Mouse (Mus musculus) E14TG2a.4 (cell line): ENCODE measurements around the gene Cldn6.

Source experiments
- H3K27me3 ChIP-seq: 2 replicates; pipeline ENCODE4 v1.6.1; 2014; ENCODE audit warnings: low read length, control low read depth; ENCODE audit not compliant: insufficient read depth
- H3K36me3 ChIP-seq: 2 replicates; pipeline ENCODE4 v1.6.1; 2014; ENCODE audit warnings: low read length, control low read depth; ENCODE audit not compliant: insufficient read depth
- H3K4me1 ChIP-seq: replicated peaks from 2 replicates; pipeline ENCODE4 v1.6.1; 2014; ENCODE audit warnings: low read depth, low read length, control low read depth
- H3K4me3 ChIP-seq: replicated peaks from 2 replicates; pipeline ENCODE4 v1.5.1; 2014; ENCODE audit warnings: mild to moderate bottlenecking, low read length
- H3K9me3 ChIP-seq: 2 replicates; pipeline ENCODE4 v1.6.1; 2014; ENCODE audit warnings: low read length, control low read depth
- CTCF ChIP-seq: conservative IDR thresholded peaks from 2 replicates; pipeline ENCODE4 v1.5.1; 2014; ENCODE audit warnings: low read length
- NANOG ChIP-seq: IDR thresholded peaks from 2 replicates; pipeline ENCODE4 v1.6.1; 2014; ENCODE audit warnings: borderline replicate concordance, low read length, mixed read lengths
- POU5F1 ChIP-seq: IDR thresholded peaks from 2 replicates; pipeline ENCODE4 v1.6.1; 2014; ENCODE audit warnings: low read length, borderline replicate concordance

The Cldn6 gene

DNA sequence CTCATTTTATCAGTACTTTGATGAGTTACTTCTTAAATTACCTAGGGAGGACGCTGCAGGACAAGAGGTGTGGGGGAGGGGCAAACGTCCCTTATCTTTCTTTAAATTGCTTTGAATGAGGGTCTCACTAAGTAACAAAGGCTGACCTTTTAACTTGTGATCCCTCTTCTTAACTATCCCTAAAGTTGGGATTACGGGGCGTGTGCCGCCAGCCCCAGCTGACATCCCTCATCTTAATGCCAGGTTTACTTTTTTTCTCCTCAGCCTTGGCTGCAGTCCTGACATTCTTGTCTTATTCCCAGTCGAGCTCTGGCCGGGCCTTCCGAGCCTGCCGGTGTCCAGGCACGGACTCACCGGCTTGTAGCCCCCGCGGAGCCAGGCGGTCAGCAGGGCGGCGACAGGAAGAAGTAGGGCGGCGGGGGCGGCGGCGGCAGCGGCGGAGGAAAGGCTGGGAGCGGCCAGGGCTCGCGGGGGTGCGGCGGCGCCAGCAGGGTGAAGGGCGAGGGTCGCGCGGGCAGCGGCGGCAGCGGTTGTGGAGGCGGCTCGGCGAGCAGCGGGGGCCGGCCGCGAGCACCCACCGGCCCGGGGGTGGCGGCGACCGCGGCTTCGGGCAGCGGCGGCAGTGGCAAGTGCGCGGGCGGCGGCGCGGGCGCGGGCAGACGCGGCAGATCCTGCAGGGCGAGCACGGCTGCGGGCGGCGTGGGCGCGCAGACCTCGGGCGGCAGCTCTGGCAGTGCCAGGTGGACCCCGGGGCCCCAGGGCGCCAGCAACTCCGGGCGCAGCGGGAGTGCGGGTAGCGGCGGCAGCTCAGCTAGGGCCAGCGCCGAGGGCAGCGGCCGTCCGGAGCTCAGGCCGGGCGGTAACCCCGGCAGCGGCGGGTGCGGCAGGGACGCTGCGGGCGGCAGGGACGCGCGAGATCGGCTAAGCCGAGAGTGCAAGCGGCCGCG, 20.4 kb downstream of the Cldn6 start:
- Histone ChIP-seq H3K4me3 (peak overlapping the region; percentile 90), H3K4me1 (peaks cover 50% of the 10 kb centered on the region), H3K27me3 (peaks cover 35% of the 10 kb centered on the region), H3K9me3 (no peaks in the 10 kb centered on the region), H3K36me3 (no peaks in the 10 kb centered on the region)
- TF ChIP-seq NANOG (no peak), CTCF (no peak), POU5F1 (no peak)

GRCm38 (mm10) chr17:23700079-23700478, 21.0 kb downstream of the Cldn6 start:
- H3K4me1 ChIP-seq: peaks cover 49% of the 10 kb centered on the region
- H3K36me3 ChIP-seq: no peaks in the 10 kb centered on the region
- H3K27me3 ChIP-seq: peaks cover 33% of the 10 kb centered on the region
- no peaks in the 10 kb centered on the region for H3K9me3 ChIP-seq
- TF ChIP-seq POU5F1: no peak
- peak; percentile 11; the same call in 1 of the 2 replicates for TF ChIP-seq CTCF
- peak overlapping the region; percentile 90 for H3K4me3 ChIP-seq

GRCm38 (mm10) chr17:23703301-23703700, 24.3 kb downstream of the Cldn6 start:
- Histone ChIP-seq H3K27me3 (peaks cover 38% of the 10 kb centered on the region), H3K36me3 (no peaks in the 10 kb centered on the region), H3K4me1 (peaks cover 28% of the 10 kb centered on the region), H3K9me3 (no peaks in the 10 kb centered on the region), H3K4me3 (no peak overlapping the region)
- TF ChIP-seq POU5F1 (no peak), CTCF (no peak), NANOG (no peak)

- Histone ChIP-seq H3K27me3 (peaks cover 31% of the 10 kb centered on the region), H3K9me3 (no peaks in the 10 kb centered on the region), H3K36me3 (no peaks in the 10 kb centered on the region), H3K4me3 (peak overlapping the region; percentile 23; the same call in 1 of the 2 replicates), H3K4me1 (peaks cover 22% of the 10 kb centered on the region)
- no peak for TF ChIP-seq POU5F1
These were observed 25.7 kb downstream of the Cldn6 start for GRCm38 (mm10) chr17:23704741-23705140.

GRCm38 (mm10) chr17:23705525-23706104, 26.6 kb downstream of the Cldn6 start:
- no peaks in the 10 kb centered on the region for H3K36me3 ChIP-seq

GRCm38 (mm10) chr17:23706212-23706611, 27.2 kb downstream of the Cldn6 start:
- Histone ChIP-seq H3K9me3 (no peaks in the 10 kb centered on the region), H3K27me3 (peaks cover 35% of the 10 kb centered on the region), H3K4me1 (peaks cover 32% of the 10 kb centered on the region), H3K36me3 (no peaks in the 10 kb centered on the region), H3K4me3 (no peak overlapping the region)
- TF ChIP-seq POU5F1 (no peak), CTCF (peak; percentile 91)

More at GRCm38 (mm10) chr17:23705525-23706104, 26.6 kb downstream of the Cldn6 start:
- H3K4me1 ChIP-seq: peaks cover 27% of the 10 kb centered on the region
- H3K4me3 ChIP-seq: no peak overlapping the region
- no peaks in the 10 kb centered on the region for H3K9me3 ChIP-seq
- peaks cover 40% of the 10 kb centered on the region for H3K27me3 ChIP-seq
- TF ChIP-seq POU5F1 (no peak), CTCF (no peak), NANOG (no peak)

- Histone ChIP-seq H3K27me3 (peaks cover 67% of the 10 kb centered on the region), H3K9me3 (no peaks in the 10 kb centered on the region), H3K4me1 (peaks cover 13% of the 10 kb centered on the region; the same call in 1 of the 2 replicates), H3K4me3 (no peak overlapping the region), H3K36me3 (no peaks in the 10 kb centered on the region)
- no peak for TF ChIP-seq CTCF
- TF ChIP-seq POU5F1: no peak
- no peak for TF ChIP-seq NANOG
These were observed 38.0 kb downstream of the Cldn6 start for GRCm38 (mm10) chr17:23717003-23717402.

DNA sequence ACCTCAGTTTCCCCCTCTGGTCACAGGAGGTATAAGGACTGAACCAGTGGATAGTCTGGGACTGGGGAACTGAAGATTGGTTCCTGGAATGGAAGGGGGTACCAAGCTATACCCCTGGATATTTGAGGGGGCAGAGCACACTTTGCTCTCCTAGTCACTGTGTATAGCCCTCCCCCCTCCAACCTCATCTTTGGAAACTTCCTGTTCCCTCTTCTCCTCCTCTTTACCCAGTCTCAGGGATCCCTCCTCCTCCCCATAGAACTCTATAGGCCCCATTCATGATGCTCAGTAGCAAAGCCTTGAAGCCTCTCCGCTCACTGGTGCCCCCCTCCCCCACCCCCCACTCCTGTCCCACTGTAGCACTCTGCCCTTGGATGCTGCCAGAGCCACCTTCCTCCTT, 40.4 kb downstream of the Cldn6 start:
- Histone ChIP-seq H3K4me1 (peaks cover 14% of the 10 kb centered on the region; the same call in 1 of the 2 replicates), H3K9me3 (no peaks in the 10 kb centered on the region), H3K36me3 (no peaks in the 10 kb centered on the region), H3K27me3 (peaks cover 56% of the 10 kb centered on the region), H3K4me3 (no peak overlapping the region)
- TF ChIP-seq CTCF (no peak), NANOG (no peak), POU5F1 (no peak)

GRCm38 (mm10) chr17:23721886-23722285, 42.8 kb downstream of the Cldn6 start:
- Histone ChIP-seq H3K9me3 (no peaks in the 10 kb centered on the region), H3K36me3 (no peaks in the 10 kb centered on the region), H3K4me3 (no peak overlapping the region), H3K27me3 (peaks cover 56% of the 10 kb centered on the region), H3K4me1 (peaks cover 22% of the 10 kb centered on the region)
- no peak for TF ChIP-seq NANOG
- no peak for TF ChIP-seq POU5F1
